Mouse (Mus musculus) left cerebral cortex, adult 8-10 months (tissue): ENCODE results near the gene Afap1l2. TPM values are rescaled to one million over a fixed set of nuclear protein-coding genes. Genes with fewer than 3 reads are reported as not detected.

Source experiments
- DNase-seq, 2 experiments: peaks; one replicate each; pipeline ENCODE4 v3.0.0; 2022; ENCODE audit warnings: low spot score in 2 of 2
- total RNA-seq, 4 experiments: library from RNA; stranded (reverse); gene quantifications; 2 replicates each; pipeline ENCODE4 v1.2.4; 2022

The Afap1l2 gene
- total RNA-seq, 4 experiments from 2014 or later: 6.8 to 10.2 (median 8.2) TPM

DNA sequence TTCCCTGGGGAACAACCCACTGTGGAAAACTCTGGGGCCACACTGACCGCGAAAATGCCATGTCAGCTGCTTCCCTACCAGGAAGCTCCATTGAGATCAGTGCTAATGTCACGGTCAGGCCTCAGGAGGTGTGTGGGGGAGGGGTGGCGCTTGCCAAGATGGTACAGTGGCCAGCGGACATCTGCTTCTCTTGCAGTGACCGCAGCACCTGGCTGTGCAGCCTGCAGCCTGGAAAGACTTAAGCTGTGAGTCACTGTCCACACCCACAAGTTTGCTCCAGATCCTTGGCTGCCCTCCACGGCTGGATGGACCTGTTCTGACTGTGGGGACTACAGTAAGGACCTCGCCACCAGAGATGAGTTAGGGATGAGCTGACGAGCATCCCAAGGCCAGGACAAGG lies 68.2 kb downstream of the Afap1l2 start:
- peak in 1 of 2 experiments; percentile 10 for DNase-seq

DNA sequence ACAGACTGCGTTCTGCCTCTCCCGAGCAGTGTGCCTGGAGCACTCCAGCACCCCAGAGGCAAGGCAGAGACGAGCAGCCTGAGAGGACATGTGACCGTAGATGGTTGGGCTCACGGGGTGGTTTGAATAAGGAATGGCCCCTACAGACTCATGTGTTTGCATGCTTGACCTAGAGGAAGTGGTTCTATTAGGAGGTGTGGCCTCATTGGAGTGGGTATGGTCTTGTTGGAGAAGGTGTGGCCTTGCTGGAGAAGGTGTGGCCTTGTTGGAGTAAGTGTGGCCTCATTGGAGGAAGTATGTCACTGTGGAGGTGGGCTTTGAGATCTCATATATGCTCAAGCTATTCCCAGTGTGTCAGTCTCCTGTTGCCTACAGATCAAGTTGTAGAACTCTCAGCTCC lies 70.1 kb downstream of the Afap1l2 start:
- DNase-seq: no peak

DNA sequence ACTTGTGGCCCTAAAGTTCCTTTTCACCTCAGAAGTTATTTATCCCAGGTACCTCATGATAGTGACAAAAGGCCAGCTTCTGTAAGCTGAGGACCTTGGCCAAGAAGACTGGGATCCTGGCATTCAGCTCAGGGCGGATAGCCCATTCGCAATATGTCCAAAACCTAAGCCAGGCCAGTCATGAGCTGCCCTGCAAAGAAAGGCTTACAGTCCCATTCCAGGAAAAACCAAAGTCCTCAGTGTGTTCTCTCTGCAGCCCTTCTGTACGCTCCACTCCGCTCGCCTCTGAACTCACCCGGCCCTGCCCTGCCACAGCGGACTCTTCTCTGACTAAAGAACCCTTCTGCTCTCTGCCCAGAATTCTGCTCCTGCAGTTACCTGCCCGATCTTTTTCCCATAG lies 71.8 kb downstream of the Afap1l2 start:
- no peak for DNase-seq

DNA sequence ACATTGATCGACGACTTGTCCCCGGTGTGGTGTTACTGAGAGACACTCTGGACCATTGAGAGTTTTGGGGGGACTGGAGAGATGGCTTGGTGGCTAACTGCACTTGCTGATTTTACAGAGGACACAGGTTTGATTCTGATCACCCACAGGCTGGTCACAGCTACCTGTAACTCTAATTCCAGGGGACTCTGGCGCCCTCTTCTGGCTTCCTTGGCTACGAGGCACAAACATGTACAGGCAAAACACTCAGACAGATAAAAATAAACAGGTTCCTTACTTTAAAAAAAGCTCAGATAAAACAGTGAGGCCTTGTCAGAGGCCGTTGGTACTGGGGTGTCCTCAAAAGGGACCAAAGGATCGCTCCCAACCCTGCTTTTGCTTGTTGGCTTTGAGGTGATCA lies 72.3 kb downstream of the Afap1l2 start:
- no peak for DNase-seq

DNA sequence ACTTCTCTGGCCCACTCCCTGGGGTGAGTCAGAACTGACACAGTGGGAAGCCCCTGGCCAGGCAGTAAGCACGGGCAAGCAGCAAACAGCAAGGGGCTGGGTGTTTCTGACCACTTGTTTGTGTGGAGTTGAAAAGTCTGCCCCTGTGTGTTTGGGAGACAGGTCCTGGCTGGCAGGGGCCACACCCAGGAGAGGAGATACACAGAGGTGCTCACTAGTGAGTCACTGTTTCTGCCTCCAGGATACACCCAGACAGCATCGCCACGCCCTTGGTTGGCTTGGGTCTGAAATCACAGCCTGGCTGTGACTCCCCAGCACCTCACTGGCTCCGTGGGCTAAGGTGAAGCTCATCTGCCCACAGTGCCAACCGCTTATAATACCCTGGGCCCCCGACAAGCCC lies 72.9 kb downstream of the Afap1l2 start:
- DNase-seq: no peak

DNA sequence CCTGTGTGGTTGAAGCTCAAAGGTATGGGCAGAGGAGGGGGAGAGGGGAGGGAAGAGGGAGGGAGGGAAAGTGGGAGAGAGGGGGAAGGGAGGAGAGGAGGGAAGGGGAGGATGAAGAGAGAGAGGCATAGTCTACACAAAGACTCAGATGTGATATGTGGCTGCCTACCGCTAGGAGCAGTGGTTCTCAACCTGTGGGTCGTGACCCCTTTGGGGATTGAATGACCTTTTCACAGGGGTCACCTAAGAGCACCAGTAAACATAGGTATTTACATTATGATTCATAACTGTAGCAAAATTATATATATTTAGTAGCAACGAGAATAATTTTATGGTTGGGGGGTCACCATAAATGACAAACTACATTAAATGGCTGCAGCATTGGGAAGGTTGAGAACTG lies 74.2 kb downstream of the Afap1l2 start:
- DNase-seq: no peak

DNA sequence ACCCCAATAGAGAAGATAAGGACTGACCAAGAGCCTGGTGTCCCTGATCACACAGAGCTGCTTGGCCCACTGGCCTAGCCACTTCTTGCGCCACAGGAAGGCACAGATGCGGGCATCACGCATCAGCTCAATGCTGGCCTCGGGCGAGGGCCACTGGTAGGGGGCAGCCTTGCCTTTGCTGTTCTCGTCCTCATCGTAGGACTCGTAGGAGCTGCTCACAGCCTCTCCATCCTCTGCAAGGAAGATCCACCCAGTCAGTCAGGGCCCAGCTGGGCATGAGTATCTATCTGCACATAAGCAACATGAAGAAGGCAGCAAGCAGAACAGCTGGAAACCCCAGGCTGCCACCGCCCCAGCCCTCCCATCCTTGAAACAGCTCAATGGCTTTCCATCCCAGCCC lies 78.0 kb downstream of the Afap1l2 start:
- DNase-seq: no peak

DNA sequence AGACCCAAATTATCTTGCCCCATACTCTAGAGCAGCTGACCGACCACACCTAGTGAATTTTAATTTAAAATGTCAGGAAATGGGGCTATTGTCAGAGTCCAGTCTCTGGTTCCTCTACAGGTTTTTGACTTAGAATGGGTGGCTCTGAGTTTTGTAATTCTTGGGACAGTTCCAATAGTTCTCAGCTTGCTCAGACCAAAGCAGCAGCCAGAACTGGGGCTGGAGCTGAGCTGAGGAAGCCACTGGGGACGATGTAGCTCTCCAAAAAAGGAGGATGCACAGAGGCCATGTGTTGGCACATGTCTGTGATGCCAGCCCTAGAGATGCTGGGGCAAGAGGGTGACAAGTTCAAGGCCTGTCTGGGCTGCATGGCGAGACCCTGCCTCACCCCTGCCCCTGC lies 78.6 kb downstream of the Afap1l2 start:
- DNase-seq: no peak

DNA sequence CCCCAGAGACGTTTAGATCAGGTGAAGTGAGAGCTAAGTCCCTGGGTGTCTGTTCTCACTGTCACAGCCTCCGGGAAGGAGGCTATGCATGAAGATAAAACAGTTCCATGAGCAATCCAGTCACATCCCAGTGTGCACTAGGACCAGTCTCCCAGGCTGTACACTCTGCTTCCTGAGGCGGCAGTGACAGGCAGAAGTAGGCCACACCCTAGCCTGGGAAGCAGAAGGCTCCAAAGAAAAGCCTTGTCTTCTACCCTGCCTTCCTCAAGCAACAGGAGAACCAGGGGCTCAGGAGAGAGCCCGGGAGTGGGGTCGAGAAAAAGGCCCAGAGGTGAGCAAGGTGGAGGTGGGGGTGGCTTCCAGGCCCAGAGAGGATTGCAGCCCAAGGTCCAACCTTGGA lies 86.3 kb downstream of the Afap1l2 start:
- DNase-seq: no peak

DNA sequence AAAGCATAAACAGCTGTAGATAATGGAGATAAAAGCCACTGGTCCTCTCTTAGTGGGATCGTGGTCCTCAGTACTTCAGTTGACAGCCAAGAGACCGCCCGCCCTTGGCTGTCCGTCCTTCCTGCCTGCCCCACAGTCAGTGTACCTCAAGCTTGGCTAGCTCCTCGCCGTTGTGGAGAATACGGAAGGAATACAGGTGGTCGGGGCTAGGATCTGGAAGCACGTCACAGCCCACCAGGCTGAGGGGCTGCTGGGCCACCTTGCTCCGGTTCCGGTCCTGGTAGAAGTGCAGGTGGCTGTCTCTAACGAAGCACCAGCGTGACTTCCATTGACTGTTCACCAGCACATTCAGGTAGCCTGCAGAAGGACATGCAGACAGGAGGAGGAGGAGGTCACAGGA lies 87.8 kb downstream of the Afap1l2 start:
- DNase-seq: no peak

DNA sequence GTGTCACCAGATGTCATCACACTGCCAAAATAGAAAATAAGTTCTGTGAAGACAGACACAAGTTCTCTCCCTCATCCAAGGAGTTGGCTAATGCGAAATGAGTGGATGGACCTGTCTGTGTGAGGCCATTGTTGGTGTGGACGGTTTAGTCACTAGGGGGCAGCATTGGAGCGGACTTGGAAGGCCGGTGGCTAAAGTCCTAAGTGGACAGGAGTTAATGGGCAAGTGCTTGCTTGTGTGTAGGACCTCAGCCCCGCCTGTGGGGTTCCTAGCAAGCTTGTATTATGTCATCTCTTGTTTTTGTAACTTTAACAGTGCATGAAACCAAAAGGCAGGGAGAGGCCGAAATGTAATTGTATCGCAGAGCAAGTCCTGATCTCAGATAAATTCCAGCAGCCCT lies 88.4 kb downstream of the Afap1l2 start:
- peak; percentile 47 to 76 for DNase-seq

DNA sequence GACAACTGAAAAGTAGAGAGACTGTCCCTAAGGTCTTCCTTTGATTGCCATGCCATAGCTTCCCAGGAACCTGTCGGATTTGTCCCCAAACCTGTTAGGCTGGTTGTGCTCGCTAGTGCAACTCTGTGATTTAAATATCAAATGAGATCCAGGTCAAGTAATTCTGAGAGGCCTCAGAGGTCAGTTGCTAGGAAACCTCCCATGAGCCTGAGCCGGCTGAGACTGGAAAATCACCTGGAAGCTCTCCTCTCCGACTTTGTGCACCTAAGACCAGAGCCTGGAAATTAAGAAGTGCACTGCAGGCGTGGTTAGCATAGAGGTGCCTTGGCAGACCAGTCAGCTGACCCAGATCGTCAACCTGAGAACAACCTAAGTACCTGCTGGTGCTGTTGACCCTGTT lies 92.9 kb downstream of the Afap1l2 start:
- no peak for DNase-seq

DNA sequence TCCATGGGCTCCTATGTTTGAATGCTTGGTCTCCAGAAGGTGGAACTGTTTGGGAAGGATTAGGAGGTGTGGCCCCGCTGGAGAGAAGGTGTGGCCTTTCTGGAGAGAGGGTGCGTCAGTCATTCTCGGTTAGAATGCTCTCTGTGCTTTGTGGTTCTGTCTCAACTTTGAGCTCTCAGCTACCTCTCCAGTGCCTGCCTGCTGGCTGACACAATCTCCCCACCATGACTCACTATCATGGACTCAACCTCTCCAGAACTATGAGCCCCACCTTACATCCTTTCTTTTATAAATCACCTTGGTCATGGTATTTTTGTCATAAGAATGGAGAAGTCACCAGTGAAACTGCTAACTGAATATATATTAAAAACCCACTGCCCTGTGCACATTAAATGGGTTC lies 93.4 kb downstream of the Afap1l2 start:
- no peak for DNase-seq

DNA sequence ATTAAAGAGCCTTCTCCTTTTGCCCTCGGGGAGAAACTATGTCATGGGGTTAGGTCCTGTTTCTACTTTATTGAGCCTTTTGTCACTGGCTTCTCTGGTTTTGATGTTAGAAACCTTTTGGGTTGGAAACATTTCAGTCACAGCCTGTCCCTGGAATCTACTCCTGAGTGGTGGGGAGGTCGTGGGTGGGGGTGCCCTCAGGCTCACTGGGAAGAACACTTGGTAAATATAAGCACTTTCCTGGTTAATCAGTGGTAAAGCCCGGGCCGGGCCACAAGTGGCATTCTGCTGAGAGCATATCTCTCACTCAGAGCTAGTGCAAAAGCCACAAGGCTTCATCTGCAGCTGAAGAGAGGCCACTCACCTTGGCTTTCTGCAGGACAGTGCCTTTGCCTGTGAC lies 94.3 kb downstream of the Afap1l2 start:
- no peak for DNase-seq

DNA sequence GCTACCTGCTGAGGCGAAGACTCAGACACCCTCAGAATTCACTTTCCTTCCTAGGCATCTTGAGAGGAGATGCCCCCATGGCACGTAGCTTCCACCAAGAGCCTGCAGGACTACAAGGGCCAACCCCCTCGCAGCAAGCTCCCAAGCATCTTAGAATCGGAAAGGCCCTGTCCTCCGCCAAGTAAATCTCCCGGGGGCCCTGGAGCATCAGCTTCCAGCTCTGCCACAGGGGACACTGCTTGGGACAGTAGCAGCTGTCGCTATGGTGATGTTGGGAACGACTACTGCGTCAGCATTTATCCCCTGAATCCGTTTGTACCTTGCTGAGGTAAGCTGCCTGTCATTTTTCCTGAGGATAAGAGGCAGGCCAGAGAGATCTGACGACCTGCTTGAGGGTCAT lies 97.5 kb downstream of the Afap1l2 start:
- DNase-seq: no peak

DNA sequence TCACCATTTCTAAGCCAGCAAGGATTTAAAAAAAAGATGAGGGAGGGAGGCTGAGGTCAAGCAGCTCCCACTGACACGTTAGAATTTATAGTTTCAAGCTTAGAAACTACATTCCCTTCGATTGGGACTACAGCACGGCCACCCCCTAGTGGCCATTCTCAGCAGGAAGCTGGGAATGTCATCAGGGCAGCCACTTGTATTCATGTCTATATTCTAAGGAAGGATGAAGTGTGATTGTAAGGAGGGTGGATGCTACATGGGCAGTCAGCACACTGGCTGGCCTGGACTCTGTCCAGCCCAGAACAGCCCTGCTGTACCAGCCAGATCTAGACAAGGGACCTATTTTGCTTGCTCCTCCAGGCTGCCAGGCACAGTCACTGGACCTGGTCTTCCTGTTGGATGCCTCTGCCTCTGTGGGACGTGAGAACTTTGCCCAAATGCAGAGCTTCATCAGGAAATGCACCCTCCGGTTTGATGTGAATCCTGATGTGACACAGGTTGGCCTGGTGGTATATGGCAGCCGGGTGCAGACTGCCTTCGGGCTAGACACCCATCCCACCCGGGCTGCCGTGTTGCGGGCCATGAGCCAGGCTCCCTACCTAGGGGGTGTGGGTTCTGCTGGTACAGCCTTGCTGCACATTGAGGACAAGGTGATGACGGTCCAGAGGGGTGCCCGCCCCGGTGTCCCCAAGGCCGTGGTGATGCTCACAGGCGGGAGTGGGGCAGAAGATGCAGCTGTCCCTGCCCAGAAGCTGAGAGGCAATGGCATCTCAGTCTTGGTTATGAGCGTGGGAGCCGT lies 99.4 kb downstream of the Afap1l2 start:
- DNase-seq: peak in 1 of 2 experiments; percentile 10

DNA sequence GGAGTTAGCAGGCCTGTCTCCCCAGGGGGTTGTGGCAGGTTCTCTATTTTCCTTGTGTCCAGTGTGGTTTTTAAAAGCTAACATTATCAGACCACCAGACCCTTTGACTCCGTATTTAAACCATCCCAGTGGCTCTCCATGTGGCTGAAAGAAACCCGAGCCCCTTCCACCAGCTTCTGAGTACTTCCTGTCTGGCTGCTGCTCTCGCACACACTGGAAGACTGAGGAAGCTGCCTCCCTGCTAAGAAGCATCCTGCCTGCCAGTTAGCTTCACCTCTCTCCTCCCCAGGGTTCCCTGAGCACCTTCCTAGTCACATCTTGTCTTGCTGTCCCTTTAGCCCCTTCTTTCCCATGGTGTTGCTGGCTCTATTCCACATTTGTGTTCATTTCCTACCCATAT lies 100.2 kb downstream of the Afap1l2 start:
- no peak for DNase-seq

DNA sequence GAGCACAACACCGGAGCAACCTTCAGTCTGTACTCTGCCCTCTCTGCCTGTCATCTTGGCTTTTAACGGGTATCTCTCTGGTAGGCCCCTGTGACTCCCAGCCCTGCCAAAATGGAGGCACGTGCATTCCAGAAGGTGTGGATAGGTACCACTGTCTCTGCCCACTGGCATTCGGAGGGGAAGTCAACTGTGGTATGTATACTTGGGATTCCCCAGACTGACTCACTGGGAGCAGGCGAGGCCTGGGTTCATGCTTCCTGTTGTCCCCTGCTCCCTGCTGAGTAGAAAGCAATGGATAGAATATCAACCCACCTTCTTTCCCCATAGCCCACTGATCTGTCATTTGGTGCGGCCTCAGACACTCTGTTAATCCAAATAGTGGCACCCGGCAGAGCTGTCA lies 102.6 kb downstream of the Afap1l2 start:
- no peak for DNase-seq

DNA sequence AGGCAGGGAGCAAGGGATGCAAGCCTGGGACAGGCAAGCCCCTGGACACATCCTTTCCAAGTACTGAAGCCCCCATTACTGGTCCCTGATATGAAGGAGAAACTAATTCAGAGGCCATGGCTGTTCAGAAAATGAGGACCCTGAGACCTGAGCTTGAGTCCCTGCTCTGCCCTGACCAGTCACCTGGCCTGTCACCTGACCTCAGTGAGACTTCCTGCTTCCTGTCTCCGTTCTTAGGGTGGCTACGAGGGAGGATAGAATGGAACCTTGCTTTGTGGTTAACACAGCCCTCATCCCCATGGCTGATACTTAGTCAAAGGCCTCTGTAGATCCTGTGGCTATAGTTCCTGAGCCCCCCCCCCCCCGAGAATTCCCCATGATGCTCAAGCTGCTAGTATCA lies 103.9 kb downstream of the Afap1l2 start:
- no peak for DNase-seq

DNA sequence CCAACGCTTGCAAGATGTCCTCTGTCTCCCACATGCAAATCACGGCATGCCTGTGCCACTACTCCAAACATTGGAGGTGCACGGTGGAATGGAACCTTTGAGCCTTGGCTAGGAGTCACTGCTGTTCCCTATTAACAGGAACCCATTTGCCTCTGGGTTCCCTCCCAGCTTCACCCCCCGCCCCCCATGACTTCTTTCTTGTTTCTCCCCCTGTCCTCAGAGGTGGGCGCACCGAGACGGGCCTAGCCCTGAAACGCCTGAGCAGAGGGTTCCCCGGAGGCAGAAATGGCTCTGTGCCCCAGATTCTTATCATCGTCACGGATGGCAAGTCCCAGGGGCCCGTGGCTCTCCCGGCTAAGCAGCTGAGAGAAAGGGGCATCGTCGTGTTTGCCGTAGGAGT lies 110.4 kb downstream of the Afap1l2 start:
- DNase-seq: no peak

DNA sequence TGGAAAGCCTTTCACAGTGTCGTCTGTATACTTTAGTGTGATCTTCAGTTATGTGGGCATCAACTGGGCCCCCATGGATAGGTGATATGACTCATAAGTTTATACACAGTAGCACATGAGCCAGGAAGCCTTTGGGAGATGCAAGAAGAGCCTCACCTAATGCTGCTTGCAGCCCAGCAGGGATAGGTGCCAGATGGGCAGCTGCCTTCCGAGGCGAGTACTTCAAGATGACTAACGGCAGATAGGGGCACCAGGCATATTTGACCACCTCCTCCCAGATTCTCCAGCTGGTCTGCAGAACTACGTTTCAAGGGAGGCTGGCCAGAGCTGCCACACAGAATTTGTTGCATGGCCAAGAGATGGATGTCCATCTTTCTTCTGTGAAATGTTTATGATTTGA lies 114.7 kb downstream of the Afap1l2 start:
- DNase-seq: no peak

DNA sequence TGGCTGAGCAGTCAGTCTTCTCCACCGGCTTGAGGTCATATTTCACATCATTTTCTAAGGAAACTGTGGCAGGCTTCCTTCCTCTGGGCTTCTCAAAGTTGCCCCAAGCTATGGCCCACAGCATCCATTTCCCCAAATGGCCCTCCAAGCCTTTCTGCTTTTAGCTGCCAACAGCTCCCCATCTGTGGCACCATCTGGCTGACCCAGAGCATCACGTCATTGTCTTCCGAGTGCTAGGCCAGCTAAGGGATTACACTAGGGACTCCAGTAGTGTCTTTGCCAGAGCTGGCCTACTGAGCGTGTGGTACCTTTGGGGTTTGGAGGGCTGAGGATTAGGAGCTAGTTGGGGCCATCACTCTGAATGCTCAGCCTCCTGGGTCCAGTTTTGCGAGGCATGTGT lies 115.4 kb downstream of the Afap1l2 start:
- DNase-seq: no peak

DNA sequence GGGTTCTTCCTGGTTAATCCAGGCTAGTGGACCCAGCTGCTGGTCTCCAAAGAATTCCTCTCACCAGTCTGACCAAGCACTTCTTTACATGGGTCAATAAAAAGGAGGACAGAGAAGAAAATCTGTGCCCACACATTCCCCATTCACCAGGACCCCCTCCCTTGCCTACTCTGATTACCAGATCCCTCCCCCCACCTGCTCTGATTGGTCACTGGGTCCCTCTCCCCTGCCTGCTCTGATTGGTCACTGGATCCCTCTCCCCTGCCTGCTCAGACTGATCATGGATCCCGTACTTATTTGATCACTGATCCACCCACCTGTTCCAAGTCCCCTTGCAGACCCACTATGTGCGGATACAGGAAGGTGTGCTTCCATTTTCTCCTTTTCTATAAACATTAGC lies 116.6 kb downstream of the Afap1l2 start:
- DNase-seq: no peak

DNA sequence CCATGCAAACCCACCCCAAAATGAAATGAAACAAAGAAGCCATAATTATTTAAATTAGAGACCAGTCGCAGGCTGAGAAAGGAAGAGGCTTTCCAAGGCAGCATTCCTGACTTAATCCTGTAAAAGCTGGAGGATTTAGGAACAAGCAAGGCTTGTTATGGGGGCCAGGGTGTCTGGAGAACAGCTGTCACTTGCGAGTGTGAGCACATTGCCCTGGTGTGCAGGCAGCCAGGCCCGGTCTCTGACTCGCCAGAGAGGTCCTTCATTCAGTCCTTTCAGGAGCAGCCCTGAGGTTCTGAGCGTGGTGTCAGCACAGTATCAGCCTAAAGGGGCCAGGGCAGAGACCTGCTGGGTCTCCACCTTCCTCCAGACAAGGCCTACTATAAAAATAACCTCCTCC lies 119.4 kb downstream of the Afap1l2 start:
- no peak for DNase-seq
